Mouse (Mus musculus): Measurements from ENCODE around the gene Kctd21. TPM values are rescaled to one million over a fixed set of nuclear protein-coding genes. Genes with fewer than 3 reads are reported as not detected.

Gene Kctd21
- polyA plus RNA-seq, 1 experiment from 2014 or later = 3.6 TPM

- ATAC-seq (ENCODE audit: insufficient number of reproducible peaks, insufficient read depth, low FRiP score, low TSS enrichment, low read depth) = no peak
- no peak overlapping the region for H3K9ac ChIP-seq (replicated peaks)
- no peaks in the 10 kb centered on the region for H3K4me1 ChIP-seq (replicated peaks)
- no peaks in the 10 kb centered on the region for H3K27me3 ChIP-seq
- no peak overlapping the region for H3K27ac ChIP-seq
- H3K4me2 ChIP-seq = no peak overlapping the region
- WGBS = 81% methylated on average over 4 of the region's 4 CpGs
- H3K4me3 ChIP-seq (replicated peaks) = no peak overlapping the region
- H3K9me3 ChIP-seq = no peaks in the 10 kb centered on the region
- peaks cover 56% of the 10 kb centered on the region for H3K36me3 ChIP-seq
These were observed 26.9 kb upstream of the Kctd21 start for GRCm38 (mm10) chr7:97305206-97305605.

GRCm38 (mm10) chr7:97306813-97307212 is 25.3 kb upstream of the Kctd21 start:
- Histone ChIP-seq H3K4me1 (replicated peaks) (no peaks in the 10 kb centered on the region), H3K4me2 (no peak overlapping the region), H3K4me3 (replicated peaks) (no peak overlapping the region), H3K9me3 (no peaks in the 10 kb centered on the region), H3K27me3 (no peaks in the 10 kb centered on the region), H3K9ac (replicated peaks) (no peak overlapping the region), H3K36me3 (peaks cover 72% of the 10 kb centered on the region), H3K27ac (no peak overlapping the region)
- no peak for ATAC-seq (ENCODE audit: insufficient number of reproducible peaks, insufficient read depth, low FRiP score, low TSS enrichment, low read depth)
- WGBS = 90% methylated on average over 2 of the region's 2 CpGs

GRCm38 (mm10) chr7:97307546-97307945 is 24.6 kb upstream of the Kctd21 start:
- H3K4me1 ChIP-seq (replicated peaks) = no peaks in the 10 kb centered on the region
- no peak for ATAC-seq (ENCODE audit: insufficient number of reproducible peaks, insufficient read depth, low FRiP score, low TSS enrichment, low read depth)
- 82% methylated on average over 1 of the region's 1 CpGs for WGBS
- H3K9ac ChIP-seq (replicated peaks) = no peak overlapping the region
- no peak overlapping the region for H3K4me3 ChIP-seq (replicated peaks)
- H3K27me3 ChIP-seq = no peaks in the 10 kb centered on the region
- H3K9me3 ChIP-seq = no peaks in the 10 kb centered on the region
- peaks cover 79% of the 10 kb centered on the region for H3K36me3 ChIP-seq
- H3K4me2 ChIP-seq = no peak overlapping the region
- no peak overlapping the region for H3K27ac ChIP-seq

- no peaks in the 10 kb centered on the region for H3K9me3 ChIP-seq
- no peak for ATAC-seq (ENCODE audit: insufficient number of reproducible peaks, insufficient read depth, low FRiP score, low TSS enrichment, low read depth)
- H3K9ac ChIP-seq (replicated peaks) = no peak overlapping the region
These were observed 22.4 kb upstream of the Kctd21 start for GRCm38 (mm10) chr7:97309461-97310340.

GRCm38 (mm10) chr7:97310341-97310635 is 21.8 kb upstream of the Kctd21 start:
- Histone ChIP-seq H3K4me2 (no peak overlapping the region), H3K9ac (replicated peaks) (no peak overlapping the region), H3K9me3 (no peaks in the 10 kb centered on the region), H3K4me3 (replicated peaks) (no peak overlapping the region), H3K27ac (no peak overlapping the region), H3K27me3 (no peaks in the 10 kb centered on the region), H3K36me3 (peaks cover 73% of the 10 kb centered on the region), H3K4me1 (replicated peaks) (no peaks in the 10 kb centered on the region)
- ATAC-seq (ENCODE audit: insufficient number of reproducible peaks, insufficient read depth, low FRiP score, low TSS enrichment, low read depth) = no peak
- 89% methylated on average over 3 of the region's 3 CpGs for WGBS

More at GRCm38 (mm10) chr7:97309461-97310340, 22.4 kb upstream of the Kctd21 start:
- Histone ChIP-seq H3K4me1 (replicated peaks) (no peaks in the 10 kb centered on the region), H3K27me3 (no peaks in the 10 kb centered on the region), H3K36me3 (peaks cover 75% of the 10 kb centered on the region), H3K4me2 (no peak overlapping the region), H3K4me3 (replicated peaks) (no peak overlapping the region), H3K27ac (no peak overlapping the region)
- WGBS = 89% methylated on average over 4 of the region's 4 CpGs

GRCm38 (mm10) chr7:97311620-97312019 is 20.5 kb upstream of the Kctd21 start:
- H3K27me3 ChIP-seq = no peaks in the 10 kb centered on the region
- no peak overlapping the region for H3K4me3 ChIP-seq (replicated peaks)
- H3K9me3 ChIP-seq = no peaks in the 10 kb centered on the region
- no peak overlapping the region for H3K4me2 ChIP-seq
- no peaks in the 10 kb centered on the region for H3K4me1 ChIP-seq (replicated peaks)
- H3K36me3 ChIP-seq = peaks cover 72% of the 10 kb centered on the region
- H3K27ac ChIP-seq = no peak overlapping the region
- no peak for ATAC-seq (ENCODE audit: insufficient number of reproducible peaks, insufficient read depth, low FRiP score, low TSS enrichment, low read depth)
- WGBS = 90% methylated on average over 14 of the region's 14 CpGs
- no peak overlapping the region for H3K9ac ChIP-seq (replicated peaks)

GRCm38 (mm10) chr7:97312196-97312595 is 19.9 kb upstream of the Kctd21 start:
- Histone ChIP-seq H3K27me3 (no peaks in the 10 kb centered on the region), H3K4me3 (replicated peaks) (no peak overlapping the region), H3K4me1 (replicated peaks) (no peaks in the 10 kb centered on the region), H3K4me2 (no peak overlapping the region), H3K36me3 (peaks cover 66% of the 10 kb centered on the region), H3K27ac (no peak overlapping the region), H3K9ac (replicated peaks) (no peak overlapping the region), H3K9me3 (no peaks in the 10 kb centered on the region)
- ATAC-seq (ENCODE audit: insufficient number of reproducible peaks, insufficient read depth, low FRiP score, low TSS enrichment, low read depth) = no peak
- WGBS = 87% methylated on average over 17 of the region's 17 CpGs

- H3K27ac ChIP-seq = no peak overlapping the region
- no peaks in the 10 kb centered on the region for H3K9me3 ChIP-seq
- peaks cover 64% of the 10 kb centered on the region for H3K36me3 ChIP-seq
- WGBS = 84% methylated on average over 6 of the region's 6 CpGs
- no peaks in the 10 kb centered on the region for H3K27me3 ChIP-seq
- no peak overlapping the region for H3K4me3 ChIP-seq (replicated peaks)
- ATAC-seq (ENCODE audit: insufficient number of reproducible peaks, insufficient read depth, low FRiP score, low TSS enrichment, low read depth) = no peak
- no peak overlapping the region for H3K9ac ChIP-seq (replicated peaks)
- no peak overlapping the region for H3K4me2 ChIP-seq
- H3K4me1 ChIP-seq (replicated peaks) = no peaks in the 10 kb centered on the region
These were observed 19.3 kb upstream of the Kctd21 start for GRCm38 (mm10) chr7:97312856-97313255.

GRCm38 (mm10) chr7:97313364-97313995 is 18.6 kb upstream of the Kctd21 start:
- no peak overlapping the region for H3K4me2 ChIP-seq
- no peak overlapping the region for H3K27ac ChIP-seq
- no peak overlapping the region for H3K4me3 ChIP-seq (replicated peaks)
- H3K27me3 ChIP-seq = no peaks in the 10 kb centered on the region
- WGBS = 75% methylated on average over 7 of the region's 7 CpGs
- no peak for ATAC-seq (ENCODE audit: insufficient number of reproducible peaks, insufficient read depth, low FRiP score, low TSS enrichment, low read depth)
- peaks cover 59% of the 10 kb centered on the region for H3K36me3 ChIP-seq
- H3K9me3 ChIP-seq = no peaks in the 10 kb centered on the region
- H3K9ac ChIP-seq (replicated peaks) = no peak overlapping the region
- H3K4me1 ChIP-seq (replicated peaks) = no peaks in the 10 kb centered on the region

- no peaks in the 10 kb centered on the region for H3K4me1 ChIP-seq (replicated peaks)
- H3K9me3 ChIP-seq = no peaks in the 10 kb centered on the region
- no peak overlapping the region for H3K4me3 ChIP-seq (replicated peaks)
- H3K27ac ChIP-seq = no peak overlapping the region
- no peak overlapping the region for H3K4me2 ChIP-seq
- no peak for ATAC-seq (ENCODE audit: insufficient number of reproducible peaks, insufficient read depth, low FRiP score, low TSS enrichment, low read depth)
- H3K9ac ChIP-seq (replicated peaks) = no peak overlapping the region
- 80% methylated on average over 5 of the region's 5 CpGs for WGBS
- H3K36me3 ChIP-seq = peaks cover 59% of the 10 kb centered on the region
- no peaks in the 10 kb centered on the region for H3K27me3 ChIP-seq
These were observed 17.5 kb upstream of the Kctd21 start for GRCm38 (mm10) chr7:97314646-97315045.

GRCm38 (mm10) chr7:97315656-97316055 is 16.5 kb upstream of the Kctd21 start:
- WGBS = 89% methylated on average over 6 of the region's 6 CpGs
- no peak overlapping the region for H3K27ac ChIP-seq
- no peaks in the 10 kb centered on the region for H3K9me3 ChIP-seq
- H3K9ac ChIP-seq (replicated peaks) = no peak overlapping the region
- no peak for ATAC-seq (ENCODE audit: insufficient number of reproducible peaks, insufficient read depth, low FRiP score, low TSS enrichment, low read depth)
- H3K36me3 ChIP-seq = peaks cover 52% of the 10 kb centered on the region
- H3K27me3 ChIP-seq = no peaks in the 10 kb centered on the region
- H3K4me1 ChIP-seq (replicated peaks) = no peaks in the 10 kb centered on the region
- no peak overlapping the region for H3K4me3 ChIP-seq (replicated peaks)
- H3K4me2 ChIP-seq = no peak overlapping the region

All from limb, embryonic 12.5 days (tissue).